Mouse (Mus musculus) right cerebral cortex, postnatal 4 days (tissue): ENCODE data around the gene Kiss1r.
A peak's percentile ranks its signal among the peaks of the same experiment; 100 is the strongest.

Source experiments
- DNase-seq: peaks from one replicate; pipeline ENCODE4 v3.0.0-alpha.2; 2022

The Kiss1r gene

GRCm38 (mm10) chr10:79900951-79901410, 15.8 kb upstream of the Kiss1r start:
- no peak for DNase-seq

GRCm38 (mm10) chr10:79906712-79907111, 10.1 kb upstream of the Kiss1r start:
- DNase-seq, result no peak

- DNase-seq, result no peak
Measured at GRCm38 (mm10) chr10:79907415-79907814, 9.4 kb upstream of the Kiss1r start.

- peak; percentile 88 for DNase-seq
Measured at GRCm38 (mm10) chr10:79908167-79909091, 8.3 kb upstream of the Kiss1r start, which contains the start of gene Med16. TSS of gene Med16 (minus strand) at chr10:79908923.

GRCm38 (mm10) chr10:79909092-79909922, 7.5 kb upstream of the Kiss1r start:
- no peak for DNase-seq

- DNase-seq, result no peak
Measured at GRCm38 (mm10) chr10:79910556-79910955, 6.2 kb upstream of the Kiss1r start, which contains the start of gene Gm26602. TSS of gene Gm26602 (plus strand) at chr10:79910856.

- no peak for DNase-seq
Measured at GRCm38 (mm10) chr10:79912412-79912811, 4.4 kb upstream of the Kiss1r start.

GRCm38 (mm10) chr10:79914131-79914947, 2.4 kb upstream of the Kiss1r start:
- DNase-seq, result no peak

GRCm38 (mm10) chr10:79914948-79915596, 1.7 kb upstream of the Kiss1r start:
- DNase-seq, result no peak

GRCm38 (mm10) chr10:79916081-79916480, 690 bp upstream of the Kiss1r start:
- DNase-seq, result no peak

- no peak for DNase-seq
Measured at GRCm38 (mm10) chr10:79917532-79918100, 845 bp downstream of the Kiss1r start.

GRCm38 (mm10) chr10:79918231-79919078, 1.7 kb downstream of the Kiss1r start:
- DNase-seq, result no peak

- no peak for DNase-seq
Measured at GRCm38 (mm10) chr10:79919251-79919849, 2.6 kb downstream of the Kiss1r start.

GRCm38 (mm10) chr10:79920056-79920890, 3.5 kb downstream of the Kiss1r start:
- no peak for DNase-seq

GRCm38 (mm10) chr10:79920958-79921535, 4.3 kb downstream of the Kiss1r start, which contains the start of gene R3hdm4:
TSS of gene R3hdm4 (minus strand) at chr10:79921208.
- DNase-seq, result no peak

GRCm38 (mm10) chr10:79921572-79921971, 4.8 kb downstream of the Kiss1r start:
- DNase-seq, result no peak

GRCm38 (mm10) chr10:79924998-79925784, 8.4 kb downstream of the Kiss1r start:
- DNase-seq, result peak; percentile 98
